Mouse (Mus musculus) ES-CJ7 (cell line): Measurements from ENCODE around the gene Fam126b.
"Not testable (repeated sequence)": the region's sequence is repeated elsewhere in the genome, so short reads cannot be mapped to it uniquely, and the experiment has no call there.

ENCODE experiments used
- DNase-seq: peaks from one replicate; pipeline ENCODE4 v3.0.0; 2011; ENCODE audit warnings: low read depth, low spot score

The Fam126b gene

GRCm38 (mm10) chr1:58586171-58586997 is at the start of gene Fam126b, which contains the start of gene Ndufb3:
TSS of gene Fam126b (minus strand) at chr1:58586323.
TSS of gene Ndufb3 (plus strand) at chr1:58586384.
- DNase-seq: peak; percentile 95

- not testable (repeated sequence) for DNase-seq
Observed at GRCm38 (mm10) chr1:58628847-58629246, 42.7 kb upstream of the Fam126b start.

- DNase-seq: no peak
Observed at GRCm38 (mm10) chr1:58621996-58622748, 36.0 kb upstream of the Fam126b start.

GRCm38 (mm10) chr1:58621251-58621650 is 35.1 kb upstream of the Fam126b start:
- DNase-seq: no peak

GRCm38 (mm10) chr1:58618766-58619165 is 32.6 kb upstream of the Fam126b start:
- peak; percentile 49 for DNase-seq

- DNase-seq: no peak
Observed at GRCm38 (mm10) chr1:58617978-58618668, 32.0 kb upstream of the Fam126b start.

- no peak for DNase-seq
Observed at GRCm38 (mm10) chr1:58617076-58617475, 31.0 kb upstream of the Fam126b start.

GRCm38 (mm10) chr1:58616176-58616575 is 30.1 kb upstream of the Fam126b start:
- DNase-seq: peak; percentile 20

GRCm38 (mm10) chr1:58615146-58615545 is 29.0 kb upstream of the Fam126b start:
- DNase-seq: no peak

GRCm38 (mm10) chr1:58614424-58614823 is 28.3 kb upstream of the Fam126b start:
- DNase-seq: no peak

- peak; percentile 65 for DNase-seq
Observed at GRCm38 (mm10) chr1:58613786-58614185, 27.7 kb upstream of the Fam126b start.

GRCm38 (mm10) chr1:58610611-58611010 is 24.5 kb upstream of the Fam126b start:
- no peak for DNase-seq

GRCm38 (mm10) chr1:58610166-58610565 is 24.0 kb upstream of the Fam126b start:
- no peak for DNase-seq

- not testable (repeated sequence) for DNase-seq
Observed at GRCm38 (mm10) chr1:58609591-58609990, 23.5 kb upstream of the Fam126b start.

- no peak for DNase-seq
Observed at GRCm38 (mm10) chr1:58603738-58604137, 17.6 kb upstream of the Fam126b start.

- DNase-seq: no peak
Observed at GRCm38 (mm10) chr1:58602681-58603080, 16.6 kb upstream of the Fam126b start.

GRCm38 (mm10) chr1:58587491-58587890 is 1.4 kb upstream of the Fam126b start:
- no peak for DNase-seq

GRCm38 (mm10) chr1:58585373-58586170 is 551 bp downstream of the Fam126b start:
- peak; percentile 21 for DNase-seq

GRCm38 (mm10) chr1:58584271-58584670 is 1.9 kb downstream of the Fam126b start:
- DNase-seq: no peak

GRCm38 (mm10) chr1:58582611-58583010 is 3.5 kb downstream of the Fam126b start:
- no peak for DNase-seq

GRCm38 (mm10) chr1:58579179-58579578 is 6.9 kb downstream of the Fam126b start:
- peak; percentile 74 for DNase-seq
